Mouse (Mus musculus) bone marrow, adult 2 months (tissue): ENCODE data around the gene Trim80.

ENCODE experiments used
- CTCF ChIP-seq: fragments of 200-500 bp; IDR thresholded peaks from 2 replicates; pipeline ENCODE4 v1.5.1; 2011; ENCODE audit warnings: low read length, control low read depth; ENCODE audit not compliant: control insufficient read depth, insufficient read depth
- POLR2A ChIP-seq: fragments of 200-500 bp; IDR thresholded peaks from 2 replicates; pipeline ENCODE4 v1.6.1; 2011; ENCODE audit warnings: low read depth, mild to moderate bottlenecking, control low read depth, low read length, borderline replicate concordance; ENCODE audit not compliant: control insufficient read depth

DNA sequence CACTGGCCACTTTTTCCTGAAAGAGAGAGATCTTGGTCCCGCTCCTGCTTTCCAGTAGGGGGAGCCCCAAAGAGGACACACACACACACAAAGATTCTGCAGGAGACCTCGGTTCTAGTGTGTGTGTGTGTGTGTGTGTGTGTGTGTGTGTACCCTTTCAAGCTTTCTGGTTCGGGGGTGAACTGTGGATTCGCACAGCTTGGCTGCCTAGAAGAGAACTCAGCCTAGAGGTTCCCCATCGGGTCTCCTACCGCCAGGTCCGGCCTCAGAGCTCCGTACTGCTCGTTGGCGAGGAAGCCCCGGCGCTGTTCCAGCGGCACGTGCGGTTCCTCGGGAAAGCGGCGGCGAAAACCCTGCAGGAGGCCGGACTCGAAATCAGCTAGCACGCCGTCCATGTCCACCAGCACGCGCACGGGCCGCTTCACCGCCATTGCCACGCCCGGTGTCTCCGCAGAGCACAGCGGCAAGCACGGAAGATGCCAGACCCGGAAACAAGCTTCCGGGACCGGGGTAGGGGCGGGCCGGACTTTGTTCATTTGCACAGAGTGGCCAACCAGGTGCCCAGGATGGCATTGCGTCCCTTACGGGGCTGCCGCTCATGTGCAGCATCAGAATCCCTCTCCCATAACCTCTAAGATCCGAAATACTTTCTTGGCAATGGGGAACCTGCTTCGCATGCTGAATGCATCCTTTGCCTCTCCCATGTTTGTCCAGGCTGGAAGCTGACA lies 51.2 kb downstream of the Trim80 start, which contains the start of gene Nt5c:
- TF ChIP-seq POLR2A (peak; percentile 91; the same call in 1 of the 2 replicates), CTCF (peak; percentile 51)
